Mouse (Mus musculus) G1E (cell line): Measurements from ENCODE around the gene Gm10277.

Source experiments
- CTCF ChIP-seq: IDR thresholded peaks from 2 replicates; pipeline ENCODE4 v1.5.1; 2012; ENCODE audit warnings: low read depth, low read length, inconsistent platforms, mixed read lengths
- GATA1 ChIP-seq: IDR thresholded peaks from 2 replicates; pipeline ENCODE4 v1.6.1; 2012; ENCODE audit warnings: borderline replicate concordance, low read length, inconsistent platforms, mixed read lengths
- GATA2 ChIP-seq: IDR thresholded peaks from 2 replicates; pipeline ENCODE4 v1.6.1; 2012; ENCODE audit warnings: low read depth, low read length, inconsistent platforms, borderline replicate concordance
- POLR2AphosphoS5 ChIP-seq: IDR thresholded peaks from 2 replicates; pipeline ENCODE4 v1.6.1; 2012; ENCODE audit warnings: low read depth, low read length, inconsistent platforms; ENCODE audit not compliant: insufficient replicate concordance
- TAL1 ChIP-seq: conservative IDR thresholded peaks from 2 replicates; pipeline ENCODE4 v1.6.1; 2012; ENCODE audit warnings: low read depth, low read length, inconsistent platforms, mixed read lengths

GRCm38 (mm10) chr11:77777937-77778336 lies 9.6 kb downstream of the Gm10277 start:
- TF ChIP-seq CTCF (no peak), GATA2 (no peak), TAL1 (no peak), GATA1 (no peak), POLR2AphosphoS5 (no peak)
